Mouse (Mus musculus) skeletal muscle tissue, adult 2 months (tissue): Measurements from ENCODE around the gene Aagab.

Experiments used
- DNase-seq: peaks from one replicate; pipeline ENCODE4 v3.0.0-alpha.2; 2012; ENCODE audit warnings: low read depth, low spot score

The Aagab gene

DNA sequence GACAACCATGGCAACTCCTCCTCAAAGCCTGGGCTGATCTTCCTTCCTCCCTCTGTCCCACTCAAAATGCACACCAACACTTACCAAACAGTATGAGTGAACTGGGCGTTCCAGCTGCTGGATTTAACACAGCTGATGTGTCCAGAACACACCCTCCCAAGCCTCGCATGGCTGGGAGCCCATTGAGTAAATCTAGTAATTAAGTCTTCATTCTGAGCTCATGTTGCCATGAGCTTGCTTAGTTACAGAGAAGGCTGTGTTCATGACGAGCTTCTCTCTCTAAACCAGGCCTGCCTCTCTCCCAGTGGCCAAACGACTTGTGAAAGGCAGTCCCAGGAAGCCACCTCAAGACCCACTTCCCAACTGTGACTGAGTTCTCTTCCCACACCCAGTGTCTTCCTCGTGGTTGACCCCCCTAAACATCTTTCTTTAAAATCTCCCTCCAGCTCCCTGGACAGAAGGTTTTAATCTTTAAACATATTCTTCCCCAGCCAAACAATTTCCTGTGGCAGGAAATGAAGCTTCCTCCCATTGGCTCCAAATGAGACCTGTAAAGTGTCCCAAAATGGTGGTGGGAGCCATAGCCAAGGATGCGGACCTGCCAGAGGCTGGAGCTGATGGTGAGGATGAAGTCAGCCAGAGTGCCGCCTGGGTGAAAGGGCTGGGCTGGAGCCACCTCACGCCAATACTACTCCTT lies 70.5 kb downstream of the Aagab start:
- peak; percentile 84 for DNase-seq

DNA sequence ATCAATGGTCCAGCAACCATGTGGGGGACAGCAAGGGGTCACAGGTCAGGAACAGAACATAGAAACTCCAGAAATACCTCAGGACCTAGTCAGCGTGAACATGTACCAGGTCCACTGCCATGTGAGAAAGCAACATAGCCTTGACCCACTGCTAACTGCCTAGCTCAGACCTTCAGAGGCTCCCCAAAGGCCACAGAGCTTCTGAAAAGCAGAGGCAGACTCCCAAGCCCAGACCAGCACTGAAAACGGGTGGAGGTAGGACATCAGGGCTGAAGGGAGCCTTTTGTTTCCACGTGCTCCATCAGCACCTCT lies 71.0 kb downstream of the Aagab start:
- no peak for DNase-seq

DNA sequence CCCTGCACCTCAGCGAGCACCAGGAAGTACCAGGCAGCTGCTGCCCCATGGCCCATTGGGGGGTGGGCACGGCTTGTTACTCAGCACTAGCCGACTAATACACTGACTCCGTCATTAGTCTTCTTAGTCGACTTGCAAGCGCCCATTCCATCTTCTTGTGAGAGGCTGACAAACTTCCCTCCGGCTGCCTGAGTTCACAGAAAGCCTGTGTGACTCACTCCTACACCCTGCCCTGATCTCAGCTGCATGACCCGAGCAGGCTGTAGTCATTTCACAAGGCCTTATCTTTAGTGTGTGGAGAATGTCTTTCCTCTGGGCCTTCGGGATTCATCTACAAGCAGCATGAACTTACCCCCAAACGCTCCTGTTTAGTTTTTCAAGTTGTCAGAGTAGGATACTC lies 72.2 kb downstream of the Aagab start:
- no peak for DNase-seq

DNA sequence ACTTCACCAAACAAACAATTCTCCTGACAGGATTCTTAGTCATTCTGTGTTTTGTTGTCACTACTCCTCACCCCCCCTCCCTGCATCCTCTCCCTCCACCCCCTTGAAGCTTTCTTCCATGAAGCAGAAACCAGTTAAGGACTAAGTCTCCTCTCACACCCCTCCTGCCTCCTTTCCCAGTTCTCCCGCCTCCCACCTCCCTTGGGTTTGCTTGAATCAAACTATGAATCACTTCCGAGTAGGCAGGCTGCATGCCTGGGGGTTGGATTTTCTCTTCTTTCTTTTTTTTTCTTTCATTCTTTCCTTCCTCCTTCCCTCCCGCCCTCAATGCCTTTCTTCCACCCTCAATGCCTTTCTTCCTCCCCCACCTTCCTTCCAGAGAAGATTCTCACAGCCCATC lies 75.2 kb downstream of the Aagab start:
- DNase-seq = peak; percentile 52

DNA sequence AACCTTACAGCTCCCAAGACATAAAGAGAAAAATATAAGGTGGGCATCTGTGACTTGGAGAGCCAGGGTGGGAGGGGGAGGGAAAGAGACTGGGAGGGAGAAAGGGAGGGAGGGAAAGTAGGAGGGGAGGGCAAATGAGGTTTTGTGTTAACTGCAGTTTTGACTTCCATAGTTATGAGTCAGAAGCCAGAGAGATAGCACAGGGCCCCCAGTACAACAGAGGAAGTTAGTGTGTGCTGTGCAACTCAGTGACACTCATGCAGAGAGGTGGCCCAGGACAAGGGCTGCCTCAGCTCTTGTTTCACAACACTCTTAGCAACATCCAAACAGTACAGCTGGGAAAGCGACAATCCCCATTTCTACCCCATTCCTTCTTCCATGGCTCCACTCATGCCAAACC lies 75.6 kb downstream of the Aagab start:
- DNase-seq = no peak

DNA sequence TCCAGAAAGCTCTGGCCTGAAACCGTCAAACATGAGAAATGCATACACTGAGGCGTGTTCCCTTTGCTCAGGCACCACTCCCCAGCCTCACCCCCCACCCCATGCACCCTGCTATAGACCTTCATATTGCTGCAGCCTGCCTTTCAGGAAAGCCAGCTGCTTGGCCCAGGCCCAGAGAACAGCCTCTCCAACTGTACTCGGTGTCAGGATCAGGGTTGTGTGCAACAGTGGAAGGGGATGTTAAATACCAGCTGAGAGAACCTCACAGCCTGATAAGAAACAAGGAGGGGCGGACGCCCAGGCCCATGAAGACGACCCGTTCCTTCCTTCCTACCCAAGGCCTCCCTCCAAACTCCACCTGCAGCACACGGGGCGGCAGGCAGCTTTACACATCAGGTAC lies 79.8 kb downstream of the Aagab start:
- no peak for DNase-seq

DNA sequence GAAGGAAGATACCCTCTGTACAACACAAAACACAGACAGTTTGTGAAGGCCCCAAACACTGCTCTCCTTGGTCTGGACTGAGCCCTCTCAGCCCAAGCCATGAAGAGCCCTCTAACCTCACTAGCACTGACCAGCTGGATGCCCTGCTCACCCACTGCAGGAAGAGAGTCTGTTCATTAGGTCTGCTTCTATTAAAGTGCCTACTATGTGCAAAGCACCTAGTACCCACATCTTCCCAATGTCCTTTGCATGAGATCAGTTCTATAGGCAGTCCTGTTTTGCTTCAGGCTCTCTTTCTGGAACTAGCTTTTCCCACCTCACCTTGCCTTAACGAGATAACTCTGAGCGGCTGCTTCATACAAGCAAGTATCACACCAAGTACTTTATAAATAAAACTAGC lies 80.5 kb downstream of the Aagab start:
- no peak for DNase-seq

DNA sequence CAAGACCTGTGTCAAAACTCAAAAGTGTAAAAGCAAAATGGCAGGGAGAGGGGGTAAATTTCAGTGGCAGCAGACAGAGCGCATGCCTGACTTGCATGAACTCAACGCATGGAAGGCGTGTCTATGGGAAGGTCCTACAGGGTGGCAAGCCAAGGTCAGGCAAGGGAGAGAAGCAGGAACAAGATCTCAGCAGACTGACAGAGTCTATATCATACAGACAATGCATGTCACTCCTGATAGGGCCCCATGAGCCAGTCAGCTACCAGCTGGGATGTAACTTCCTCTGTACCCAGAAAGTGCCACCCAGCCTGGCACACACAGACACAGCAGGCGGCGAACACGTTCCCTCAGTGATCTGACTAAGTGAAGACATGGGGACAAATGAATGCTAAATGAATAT lies 81.8 kb downstream of the Aagab start:
- DNase-seq = no peak

DNA sequence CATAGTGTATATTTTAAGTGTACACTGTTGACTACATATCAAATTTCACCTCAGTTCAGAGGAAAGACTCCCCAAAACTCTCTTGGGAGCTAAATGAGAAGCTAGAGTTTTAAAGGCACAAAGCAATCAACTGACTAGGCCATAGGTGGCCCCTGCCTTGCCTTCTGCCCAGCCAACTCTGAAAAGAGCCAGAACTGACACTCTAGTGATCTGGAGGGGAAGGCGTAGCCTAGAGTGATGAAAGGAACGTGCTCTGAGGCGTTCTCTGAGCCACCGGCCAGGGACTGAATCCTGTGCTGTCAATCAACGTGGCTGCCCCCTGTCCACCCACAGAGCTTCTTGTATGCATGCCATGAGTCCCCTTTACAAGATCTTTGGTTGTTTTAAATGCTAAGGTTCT lies 82.9 kb downstream of the Aagab start:
- no peak for DNase-seq

DNA sequence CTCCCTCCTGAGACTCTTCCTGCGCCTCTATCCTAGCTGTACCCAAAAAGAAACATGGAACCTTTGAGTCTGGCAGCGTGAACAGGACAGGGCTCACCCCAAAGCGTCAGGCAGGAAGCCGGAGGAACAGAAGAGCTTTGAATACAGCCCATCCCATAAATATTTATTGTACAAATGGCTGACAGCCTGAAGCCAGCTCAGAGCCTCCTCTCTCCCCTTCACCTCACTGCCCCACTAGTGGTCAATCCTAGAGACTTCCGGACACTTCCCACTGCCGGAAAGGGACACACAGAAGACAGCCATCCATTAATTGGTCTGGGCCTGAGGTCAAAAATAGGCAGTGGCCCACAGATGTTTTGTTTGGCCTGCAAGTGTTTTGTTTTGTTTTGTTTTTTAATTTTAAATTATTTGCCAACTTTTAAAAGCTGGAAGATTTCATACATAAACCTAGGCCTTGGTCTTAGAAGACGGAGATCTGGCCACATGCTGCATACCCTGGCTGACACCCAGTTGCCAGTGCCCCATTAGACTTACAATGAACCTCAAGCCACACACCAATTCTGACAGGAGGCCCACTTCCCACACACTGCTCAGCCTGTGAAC lies 85.1 kb downstream of the Aagab start:
- no peak for DNase-seq

DNA sequence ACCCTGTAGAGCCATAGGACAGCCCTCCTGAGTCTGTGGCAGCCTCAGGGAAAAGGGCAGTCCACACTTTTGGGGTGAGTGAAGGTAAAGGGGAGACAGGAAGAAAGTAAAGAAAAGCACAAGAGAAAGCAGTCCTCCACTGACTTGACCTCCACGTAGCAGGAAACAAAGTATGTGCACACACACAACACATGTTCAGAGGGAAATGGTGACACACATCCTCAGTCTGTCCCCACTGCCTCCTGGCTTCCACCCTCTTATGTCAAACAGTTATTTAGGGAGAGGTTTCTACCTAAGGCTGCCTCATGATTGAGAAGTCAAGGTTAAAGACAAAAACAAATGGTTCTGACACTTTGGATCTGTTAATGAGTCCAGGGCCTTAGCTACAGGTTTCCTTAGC lies 88.1 kb downstream of the Aagab start:
- no peak for DNase-seq

DNA sequence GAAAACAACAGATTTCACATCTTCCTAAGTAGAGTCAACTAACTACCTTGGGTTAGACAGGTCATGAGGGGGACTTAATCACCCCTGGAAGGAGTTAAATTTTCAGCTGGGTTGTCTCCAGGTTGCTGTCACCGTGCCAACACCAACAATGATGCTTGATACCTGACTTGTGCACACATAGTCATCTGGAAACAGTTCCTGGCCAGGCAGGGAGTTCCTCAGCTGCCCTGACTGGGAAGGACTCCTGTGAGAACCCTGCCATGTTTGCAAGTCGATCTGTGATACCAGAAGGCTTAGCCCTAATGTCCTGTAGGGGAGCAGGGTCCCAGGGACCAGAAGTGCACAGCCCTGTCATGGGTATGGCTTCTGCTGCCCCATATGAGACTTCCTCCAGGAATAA lies 89.5 kb downstream of the Aagab start:
- no peak for DNase-seq
